Comparison of ENCODE assay signal across 8 mouse cellular contexts in genomic region chr7:25367632-25368293, GRCm38 (mm10). TPM values are rescaled to one million over a fixed set of nuclear protein-coding genes. Genes with fewer than 3 reads are reported as not detected.
DNase-seq lines count a peak whose midpoint lies in the region; ATAC-seq and TF ChIP-seq lines count a peak whose summit lies in the region.

No protein-coding gene starts in this region.

- TF ChIP-seq POLR2A in lung, adult 2 months (IDR thresholded peaks at IDR 0.05; ENCODE audit: borderline replicate concordance, extremely low read depth, low read depth, low read length) = no peak

- H3K27me3 ChIP-seq in hindbrain, embryonic 10.5 days (ENCODE audit: insufficient read depth, poor library complexity, severe bottlenecking) = peaks cover 62% of the 10 kb centered on the region
- H3K27me3 ChIP-seq in stomach, postnatal 0 days (ENCODE audit: control insufficient read depth, insufficient read depth, low read length) = peaks cover 8% of the 10 kb centered on the region; the same call in 1 of the 2 replicates

- DNase-seq in layer of hippocampus, adult 2 months (ENCODE audit: low spot score in 2 of 2) = no peak
- DNase-seq in layer of hippocampus, adult 11-12 months (ENCODE audit: low spot score) = no peak
- DNase-seq in cerebellum, postnatal 10 days = peak; percentile 78 to 81
- DNase-seq in hindbrain, embryonic 10.5 days (ENCODE audit: low spot score) = no peak
- no peak for DNase-seq in lung, adult 2 months
- peak; percentile 53 for DNase-seq in stomach, postnatal 0 days (ENCODE audit: low spot score)
- DNase-seq in urinary bladder, postnatal 14 days (ENCODE audit: low spot score) = no peak

- WGBS in hindbrain, embryonic 10.5 days = 3% methylated on average over 33 of the region's 33 CpGs
- WGBS in lung, adult 2 months = 3% methylated on average over 33 of the region's 33 CpGs
- 4% methylated on average over 33 of the region's 33 CpGs for WGBS in stomach, postnatal 0 days

- no peak overlapping the region for H3K27ac ChIP-seq in layer of hippocampus, adult 2 months
- no peak overlapping the region for H3K27ac ChIP-seq in hindbrain, embryonic 10.5 days
- H3K27ac ChIP-seq in stomach, postnatal 0 days (replicated peaks) = no peak overlapping the region

- peaks cover 22% of the 10 kb centered on the region for H3K36me3 ChIP-seq in hindbrain, embryonic 10.5 days
- 0 out of 2 replicates have a peak, but pooled peaks cover 5% of the 10 kb centered on the region for H3K36me3 ChIP-seq in stomach, postnatal 0 days (ENCODE audit: control insufficient read depth, insufficient read depth, low read length)

- peak overlapping the region; percentile 35; the same call in 1 of the 2 replicates for H3K9ac ChIP-seq in stomach, postnatal 0 days (ENCODE audit: low read length)

- no peak for TF ChIP-seq EP300 in stomach, postnatal 0 days (optimal IDR thresholded peaks at IDR 0.05)

- peak overlapping the region; percentile 27 for H3K4me2 ChIP-seq in stomach, postnatal 0 days (replicated peaks; ENCODE audit: low read depth)

- ATAC-seq in stomach, postnatal 0 days (ENCODE audit: low FRiP score, low TSS enrichment) = no peak
- ATAC-seq in frontal cortex, adult (ENCODE audit: low TSS enrichment) = no peak

- no peaks in the 10 kb centered on the region for H3K9me3 ChIP-seq in hindbrain, embryonic 10.5 days
- H3K9me3 ChIP-seq in stomach, postnatal 0 days (ENCODE audit: control insufficient read depth, low read length) = no peaks in the 10 kb centered on the region

- peak; percentile 65 for TF ChIP-seq CTCF in layer of hippocampus, adult 2 months (conservative IDR thresholded peaks at IDR 0.05)
- peak; percentile 61 for TF ChIP-seq CTCF in lung, adult 2 months (IDR thresholded peaks at IDR 0.05; ENCODE audit: insufficient read depth, low read length)
- peak; percentile 72 for TF ChIP-seq CTCF in stomach, postnatal 0 days (IDR thresholded peaks at IDR 0.05; ENCODE audit: low read depth)

- no peak overlapping the region for H3K4me3 ChIP-seq in layer of hippocampus, adult 2 months
- H3K4me3 ChIP-seq in hindbrain, embryonic 10.5 days = peak overlapping the region; percentile 25
- H3K4me3 ChIP-seq in lung, adult 2 months (replicated peaks; ENCODE audit: extremely low read depth, low read depth, low read length) = no peak overlapping the region
- peak overlapping the region; percentile 25 for H3K4me3 ChIP-seq in stomach, postnatal 0 days (ENCODE audit: low read depth, low read length)

- peaks cover 48% of the 10 kb centered on the region for H3K4me1 ChIP-seq in hindbrain, embryonic 10.5 days (replicated peaks)
- no peaks in the 10 kb centered on the region; the same call in 1 of the 2 replicates for H3K4me1 ChIP-seq in lung, adult 2 months (ENCODE audit: control insufficient read depth, insufficient read depth, low read length)
- H3K4me1 ChIP-seq in stomach, postnatal 0 days (replicated peaks; ENCODE audit: control insufficient read depth, insufficient read depth) = no peaks in the 10 kb centered on the region

RNA-seq across cellular contexts. Expression of gene Cnfn, which starts 1.8 kb away (rescaled TPM):
- total RNA-seq in layer of hippocampus, adult 2 months (2021) = not detected
- polyA plus RNA-seq in hindbrain, embryonic 10.5 days (2016; fragmentation: Nextera tagmentation; extraction: Ambion mirVana) = not detected in 2 replicates
- 0.53 and 1,347 TPM in 2 replicates for polyA plus RNA-seq in lung, adult 2 months (2012; rRNA removed)
- 4,615 and 4,883 TPM in 2 replicates for polyA plus RNA-seq in stomach, postnatal 0 days (2015; fragmentation: Nextera tagmentation; extraction: Ambion mirVana)

RNA-seq across cellular contexts. Expression of gene Lipe, which starts 30.7 kb away (rescaled TPM):
- total RNA-seq in layer of hippocampus, adult 2 months (2021) = 1 to 10 TPM; 9.1 to 10.0 TPM
- 6.0 and 8.6 TPM in 2 replicates for polyA plus RNA-seq in hindbrain, embryonic 10.5 days (2016; fragmentation: Nextera tagmentation; extraction: Ambion mirVana)
- polyA plus RNA-seq in lung, adult 2 months (2012; rRNA removed) = 90.2 and 103 TPM in 2 replicates
- polyA plus RNA-seq in stomach, postnatal 0 days (2015; fragmentation: Nextera tagmentation; extraction: Ambion mirVana) = 10.3 and 12.5 TPM in 2 replicates

RNA-seq across cellular contexts. Expression of gene Cxcl17, which starts 44.9 kb away (rescaled TPM):
- not detected for total RNA-seq in layer of hippocampus, adult 2 months (2021)
- 0.45 and 0.63 TPM in 2 replicates for polyA plus RNA-seq in hindbrain, embryonic 10.5 days (2016; fragmentation: Nextera tagmentation; extraction: Ambion mirVana)
- 41.1 and 48.0 TPM in 2 replicates for polyA plus RNA-seq in lung, adult 2 months (2012; rRNA removed)
- 6.8 and 8.8 TPM in 2 replicates for polyA plus RNA-seq in stomach, postnatal 0 days (2015; fragmentation: Nextera tagmentation; extraction: Ambion mirVana)

RNA-seq across cellular contexts. Expression of gene Megf8, which starts 50.8 kb away (rescaled TPM):
- total RNA-seq in layer of hippocampus, adult 2 months (2021) = 100 to 1,000 TPM in 1 of 2 experiments, 10 to 100 TPM in 1; 96.9 to 100 TPM
- 16.5 and 18.2 TPM in 2 replicates for polyA plus RNA-seq in hindbrain, embryonic 10.5 days (2016; fragmentation: Nextera tagmentation; extraction: Ambion mirVana)
- 46.8 and 49.8 TPM in 2 replicates for polyA plus RNA-seq in lung, adult 2 months (2012; rRNA removed)
- 3.3 and 3.6 TPM in 2 replicates for polyA plus RNA-seq in stomach, postnatal 0 days (2015; fragmentation: Nextera tagmentation; extraction: Ambion mirVana)

Comparison
In these comparisons a context has a peak if more than half of its experiments do, and no peak if none do; other contexts are left out.
1. DNase-seq: peak in cerebellum, postnatal 10 days (2 of 2) and stomach, postnatal 0 days (single experiment); none in layer of hippocampus, adult 2 months (0 of 2), layer of hippocampus, adult 11-12 months (single experiment), hindbrain, embryonic 10.5 days (single experiment), lung, adult 2 months (single experiment) and urinary bladder, postnatal 14 days (single experiment).
2. H3K4me3 ChIP-seq: peak in hindbrain, embryonic 10.5 days (single experiment) and stomach, postnatal 0 days (single experiment); none in layer of hippocampus, adult 2 months (single experiment) and lung, adult 2 months (single experiment).
3. Peak in every context shown above with its lines, with median percentiles within 50 percentile points of each other: CTCF ChIP-seq.